Mouse (Mus musculus) stomach, embryonic 16.5 days (tissue): ENCODE data around the gene Srgap2. TPM values are rescaled to one million over a fixed set of nuclear protein-coding genes. Genes with fewer than 3 reads are reported as not detected.

ENCODE experiments used
- ATAC-seq: fragments of 200-750 bp; cut with Nextera tagmentation; 2 replicates; pipeline ENCODE4 v1.8.0; 2017; ENCODE audit warnings: moderate number of reproducible peaks, moderate TSS enrichment; ENCODE audit not compliant: insufficient read depth, low FRiP score
- H3K27ac ChIP-seq: fragments of 300-500 bp; sonication (generic); 2 replicates; pipeline ENCODE4 v1.5.1; 2014; ENCODE audit warnings: low read length
- H3K27me3 ChIP-seq: fragments of 300-500 bp; sonication (generic); 2 replicates; pipeline ENCODE4 v1.6.1; 2014; ENCODE audit warnings: low read length, control low read depth, mixed read lengths; ENCODE audit not compliant: control insufficient read depth, insufficient read depth
- H3K36me3 ChIP-seq: fragments of 300-500 bp; sonication (generic); 2 replicates; pipeline ENCODE4 v1.6.1; 2014; ENCODE audit warnings: low read length; ENCODE audit not compliant: control insufficient read depth, insufficient read depth
- H3K4me1 ChIP-seq: fragments of 300-500 bp; sonication (generic); 2 replicates; pipeline ENCODE4 v1.6.1; 2014; ENCODE audit warnings: low read length, control low read depth, mixed read lengths; ENCODE audit not compliant: control insufficient read depth, insufficient read depth
- H3K4me2 ChIP-seq: fragments of 300-500 bp; sonication (generic); 2 replicates; pipeline ENCODE4 v1.6.1; 2014; ENCODE audit warnings: low read depth, low read length, mixed read lengths
- H3K4me3 ChIP-seq: fragments of 300-500 bp; sonication (generic); replicated peaks from 2 replicates; pipeline ENCODE4 v1.5.1; 2014; ENCODE audit warnings: mild to moderate bottlenecking, low read length
- H3K9ac ChIP-seq: fragments of 300-500 bp; sonication (generic); 2 replicates; pipeline ENCODE4 v1.6.1; 2014; ENCODE audit warnings: low read length
- H3K9me3 ChIP-seq: fragments of 300-500 bp; sonication (generic); replicated peaks from 2 replicates; pipeline ENCODE4 v1.6.1; 2016; ENCODE audit warnings: low read length, control low read depth; ENCODE audit not compliant: control insufficient read depth
- WGBS: fragments of 180-500 bp; shearing (Covaris S2); extraction: QIAGEN DNeasy Blood & Tissue Kit; methylation state at CpG from one replicate; pipeline ENCODE4 v1.1.7; 2014; 5-methylcytosine and 5-hydroxymethylcytosine counted together
- polyA plus RNA-seq: library from polyadenylated mRNA; unstranded; fragments of >200 nt; fragmentation: Nextera tagmentation; extraction: Ambion mirVana; gene quantifications from 2 replicates; pipeline ENCODE4 v1.2.1, GENCODE M21; 2015

The Srgap2 gene
- polyA plus RNA-seq, 1 experiment from 2014 or later, result 14.2 TPM

DNA sequence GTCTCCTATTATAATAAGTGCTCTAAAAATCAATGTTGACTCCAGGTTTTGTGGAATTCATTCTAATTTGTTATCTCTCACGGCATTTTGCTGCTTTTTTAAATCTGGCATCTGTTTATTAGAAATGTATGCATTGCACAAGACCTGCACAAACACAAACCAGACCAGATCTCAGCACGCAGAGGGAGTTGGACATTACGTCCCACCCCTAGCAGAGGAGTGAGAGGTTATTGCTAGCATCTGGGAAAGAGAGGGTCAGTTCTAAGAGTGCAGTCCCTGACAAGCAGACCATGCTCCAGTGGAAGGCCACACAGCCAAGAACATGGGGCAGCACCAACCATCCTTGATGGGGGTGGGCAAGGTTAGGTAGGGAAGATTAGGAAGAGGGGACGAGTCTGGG is 242.5 kb downstream of the Srgap2 start:
- ATAC-seq, result no peak
- Histone ChIP-seq H3K9ac (no peak overlapping the region), H3K27ac (no peak overlapping the region), H3K27me3 (no peaks in the 10 kb centered on the region), H3K4me2 (no peak overlapping the region), H3K9me3 (no peaks in the 10 kb centered on the region), H3K36me3 (no peaks in the 10 kb centered on the region), H3K4me1 (0 out of 2 replicates have a peak, but pooled peaks cover 7% of the 10 kb centered on the region), H3K4me3 (no peak overlapping the region)
- WGBS, result 69% methylated on average over 4 of the region's 4 CpGs

DNA sequence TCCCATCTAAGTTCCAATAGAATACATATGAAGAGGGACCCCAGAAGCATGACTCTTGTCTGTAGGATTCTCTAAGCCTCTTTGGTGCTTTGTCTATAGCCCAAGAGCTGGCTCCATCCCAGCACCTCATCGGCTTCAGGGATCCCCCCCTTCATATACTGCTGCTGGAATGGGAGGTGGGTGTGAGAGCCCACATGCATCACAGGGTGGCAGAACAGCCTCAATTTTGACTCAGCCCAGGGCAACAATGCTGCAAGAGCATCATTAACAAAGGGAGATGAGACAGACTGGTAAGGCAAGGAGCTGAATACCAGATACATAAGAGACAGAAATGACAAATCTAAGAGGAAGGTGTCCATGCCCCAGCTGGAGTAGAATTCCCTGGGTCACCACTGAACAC is 243.0 kb downstream of the Srgap2 start:
- ATAC-seq, result no peak
- WGBS, result 81% methylated on average over 1 of the region's 1 CpGs
- H3K4me3 ChIP-seq, result no peak overlapping the region

DNA sequence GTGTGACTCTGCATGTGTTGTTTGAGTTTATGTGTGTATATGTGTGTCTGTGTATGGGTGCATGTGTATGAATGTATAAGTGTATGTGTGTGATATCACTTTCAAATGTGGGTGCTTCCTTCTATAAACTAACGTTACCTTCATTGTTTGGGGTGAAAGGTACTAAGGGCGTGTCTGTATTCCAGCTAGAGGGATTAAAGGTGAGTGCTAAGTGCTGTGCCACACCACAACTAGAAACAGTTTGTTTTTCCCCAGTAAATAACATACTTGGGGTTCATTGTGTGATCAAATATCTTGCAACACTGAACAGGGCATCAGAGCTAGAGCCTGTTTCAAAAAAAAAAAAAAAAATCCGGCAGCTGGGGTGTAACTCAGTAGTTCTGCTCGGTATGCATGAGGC is 245.4 kb downstream of the Srgap2 start:
- no peak for ATAC-seq
- H3K4me3 ChIP-seq, result no peak overlapping the region
- peaks cover 19% of the 10 kb centered on the region for H3K4me1 ChIP-seq
- H3K36me3 ChIP-seq, result no peaks in the 10 kb centered on the region
- H3K27ac ChIP-seq, result no peak overlapping the region
- H3K27me3 ChIP-seq, result no peaks in the 10 kb centered on the region
- no peak overlapping the region for H3K9ac ChIP-seq
- WGBS, result 40% methylated on average over 4 of the region's 4 CpGs
- H3K9me3 ChIP-seq, result no peaks in the 10 kb centered on the region
- no peak overlapping the region for H3K4me2 ChIP-seq

More for the DNA sequence above, 243.0 kb downstream of the Srgap2 start:
- Histone ChIP-seq H3K36me3 (no peaks in the 10 kb centered on the region), H3K27me3 (no peaks in the 10 kb centered on the region), H3K27ac (no peak overlapping the region), H3K4me1 (peaks cover 8% of the 10 kb centered on the region; the same call in 1 of the 2 replicates), H3K9me3 (no peaks in the 10 kb centered on the region), H3K9ac (no peak overlapping the region), H3K4me2 (no peak overlapping the region)

DNA sequence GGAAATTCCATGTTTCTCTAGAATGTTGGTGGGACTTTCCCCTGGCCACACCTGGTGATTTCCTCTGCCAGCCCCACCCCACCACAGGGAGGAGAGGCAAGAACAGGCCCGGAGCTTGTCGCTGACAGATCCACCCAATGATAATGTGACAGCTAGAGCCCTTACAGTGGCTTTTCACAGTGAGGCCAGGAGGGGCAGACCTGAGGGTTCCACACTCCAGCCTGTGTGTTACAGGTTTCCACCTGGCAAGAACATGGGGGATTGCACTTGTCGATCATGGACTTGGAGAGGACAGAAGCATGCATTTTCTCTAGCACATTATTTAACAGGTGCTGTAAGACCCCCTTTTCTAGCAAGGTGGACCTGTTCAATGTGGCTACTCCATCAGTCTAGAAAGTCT is 246.9 kb downstream of the Srgap2 start:
- Histone ChIP-seq H3K4me3 (no peak overlapping the region), H3K27me3 (no peaks in the 10 kb centered on the region), H3K27ac (no peak overlapping the region), H3K9me3 (no peaks in the 10 kb centered on the region), H3K36me3 (no peaks in the 10 kb centered on the region), H3K9ac (no peak overlapping the region), H3K4me1 (peaks cover 20% of the 10 kb centered on the region), H3K4me2 (no peak overlapping the region)
- peak; percentile 73 for ATAC-seq
- 47% methylated on average over 3 of the region's 3 CpGs for WGBS

DNA sequence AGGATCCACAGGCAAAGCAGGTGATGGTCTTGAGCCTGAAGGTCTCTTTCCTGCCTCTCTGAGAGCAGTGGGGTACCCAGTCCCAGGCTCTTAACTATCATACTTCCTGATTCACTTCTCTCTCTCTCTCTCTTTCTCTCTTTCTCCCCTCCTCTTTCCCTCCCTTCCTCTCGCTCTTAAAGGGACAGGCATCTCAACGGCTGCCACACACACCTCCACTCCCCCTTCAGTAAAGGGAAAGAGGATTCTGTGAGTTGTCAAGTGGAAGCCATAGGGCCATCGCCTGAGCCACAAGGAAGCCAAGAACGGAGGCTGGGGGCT is 247.7 kb downstream of the Srgap2 start, which contains the start of gene Ikbke:
TSS of gene Ikbke (minus strand) at position 151 of the 321 bp plus-strand sequence.
- Histone ChIP-seq H3K4me2 (peak within 1 kb of the TSS; percentile 74), H3K27me3 (no peaks in the 10 kb centered on the region), H3K4me3 (peak within 1 kb of the TSS; percentile 58), H3K27ac (peak within 1 kb of the TSS; percentile 78), H3K9me3 (no peaks in the 10 kb centered on the region), H3K4me1 (peaks cover 28% of the 10 kb centered on the region), H3K36me3 (no peaks in the 10 kb centered on the region), H3K9ac (peak within 1 kb of the TSS; percentile 78)
- 22% methylated on average over 4 of the region's 4 CpGs for WGBS
- ATAC-seq, result no peak; the same call in 1 of the 2 replicates

DNA sequence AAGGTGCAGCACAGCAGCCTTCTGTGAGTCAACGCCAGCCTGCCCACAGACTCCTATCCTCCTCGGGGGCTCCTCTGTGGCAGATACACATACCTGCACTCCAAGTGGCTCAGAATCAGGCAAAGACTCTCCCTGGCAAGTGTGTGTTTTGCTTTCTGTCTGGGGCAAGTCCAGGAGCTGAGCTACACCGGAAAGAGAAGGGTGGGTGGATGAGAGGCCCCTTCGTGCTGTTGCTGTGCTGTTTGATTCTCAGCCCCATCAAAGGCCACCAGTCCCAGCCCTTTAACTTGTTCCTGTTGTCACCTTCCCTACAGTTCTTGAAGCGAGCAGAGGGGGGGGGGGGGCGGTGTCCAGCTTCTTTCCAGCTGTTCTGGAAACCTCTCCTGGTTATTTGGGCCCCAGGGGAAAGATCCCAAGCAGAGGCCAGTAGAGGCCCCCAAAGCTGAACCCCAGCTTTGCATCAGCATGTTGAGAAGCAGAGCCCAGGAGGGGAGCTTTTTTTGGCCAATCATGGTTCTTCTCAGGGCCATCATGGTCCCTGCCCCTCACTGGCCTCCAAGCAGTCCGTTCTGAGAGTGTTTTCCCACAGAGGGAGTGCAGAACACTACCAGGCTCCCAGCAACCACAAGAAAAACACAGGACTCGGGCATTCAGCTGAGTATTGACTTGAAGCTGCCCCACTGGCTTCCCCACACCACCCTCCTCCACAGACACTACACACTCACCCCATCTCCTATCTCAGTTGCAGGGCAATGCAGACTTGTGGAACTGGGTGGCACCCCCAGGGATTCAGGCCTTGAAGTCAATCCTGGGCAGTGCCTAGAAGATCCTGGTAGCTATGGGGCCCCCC is 248.3 kb downstream of the Srgap2 start:
- no peaks in the 10 kb centered on the region for H3K27me3 ChIP-seq
- WGBS, result 28% methylated on average over 8 of the region's 8 CpGs
- H3K9ac ChIP-seq, result peak overlapping the region; percentile 78
- H3K9me3 ChIP-seq, result no peaks in the 10 kb centered on the region
- peak overlapping the region; percentile 74 for H3K4me2 ChIP-seq
- peak overlapping the region; percentile 78 for H3K27ac ChIP-seq
- no peak; the same call in 1 of the 2 replicates for ATAC-seq
- H3K4me1 ChIP-seq, result peaks cover 29% of the 10 kb centered on the region
- no peaks in the 10 kb centered on the region for H3K36me3 ChIP-seq
- H3K4me3 ChIP-seq, result peak overlapping the region; percentile 58

DNA sequence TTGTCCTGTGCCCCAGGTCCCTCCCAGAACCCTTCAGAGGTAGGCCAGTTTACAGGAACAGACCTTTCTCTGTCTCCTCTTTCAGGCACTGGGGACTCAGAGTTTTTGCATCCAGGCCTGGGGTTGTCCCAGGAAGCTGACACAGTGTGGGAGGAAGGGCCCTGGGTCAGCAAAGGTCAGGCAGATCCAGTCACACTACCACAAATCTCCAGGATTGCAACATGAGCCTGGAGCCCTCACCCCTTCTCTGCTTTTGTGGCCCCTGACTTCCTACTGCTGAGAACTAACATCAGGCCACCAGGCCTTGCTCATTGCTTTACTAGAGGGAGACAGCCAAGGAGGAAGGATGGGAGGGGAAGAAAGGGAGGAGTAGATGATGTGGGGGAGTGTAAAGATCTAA is 250.3 kb downstream of the Srgap2 start:
- H3K36me3 ChIP-seq, result no peaks in the 10 kb centered on the region
- no peak overlapping the region for H3K4me3 ChIP-seq
- no peaks in the 10 kb centered on the region for H3K27me3 ChIP-seq
- H3K27ac ChIP-seq, result no peak overlapping the region
- no peak overlapping the region for H3K4me2 ChIP-seq
- H3K4me1 ChIP-seq, result peaks cover 28% of the 10 kb centered on the region
- no peak for ATAC-seq
- H3K9me3 ChIP-seq, result no peaks in the 10 kb centered on the region
- H3K9ac ChIP-seq, result no peak overlapping the region

DNA sequence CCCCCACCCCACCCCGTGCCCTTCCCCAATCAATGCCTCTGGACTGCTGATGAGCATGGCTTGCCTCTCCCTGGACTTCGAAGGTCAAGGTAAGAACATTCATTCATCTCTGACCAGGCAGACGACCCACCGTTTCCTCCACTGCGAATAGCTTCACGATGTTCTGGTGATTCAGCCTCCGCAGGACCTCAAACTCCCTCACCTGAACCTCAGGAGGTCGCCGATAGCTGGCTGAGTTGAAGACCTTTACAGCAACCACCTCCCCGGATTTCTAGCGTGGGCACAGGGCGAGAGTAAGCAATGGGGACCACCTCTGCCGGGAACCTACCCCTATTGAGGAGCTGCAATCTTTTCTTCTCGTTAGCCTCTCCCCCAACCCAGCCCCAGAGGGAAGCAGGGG is 251.6 kb downstream of the Srgap2 start:
- Histone ChIP-seq H3K36me3 (no peaks in the 10 kb centered on the region), H3K4me1 (peaks cover 25% of the 10 kb centered on the region), H3K4me2 (no peak overlapping the region), H3K9me3 (no peaks in the 10 kb centered on the region), H3K9ac (no peak overlapping the region), H3K4me3 (no peak overlapping the region), H3K27ac (no peak overlapping the region), H3K27me3 (no peaks in the 10 kb centered on the region)
- no peak for ATAC-seq
- 60% methylated on average over 14 of the region's 14 CpGs for WGBS

DNA sequence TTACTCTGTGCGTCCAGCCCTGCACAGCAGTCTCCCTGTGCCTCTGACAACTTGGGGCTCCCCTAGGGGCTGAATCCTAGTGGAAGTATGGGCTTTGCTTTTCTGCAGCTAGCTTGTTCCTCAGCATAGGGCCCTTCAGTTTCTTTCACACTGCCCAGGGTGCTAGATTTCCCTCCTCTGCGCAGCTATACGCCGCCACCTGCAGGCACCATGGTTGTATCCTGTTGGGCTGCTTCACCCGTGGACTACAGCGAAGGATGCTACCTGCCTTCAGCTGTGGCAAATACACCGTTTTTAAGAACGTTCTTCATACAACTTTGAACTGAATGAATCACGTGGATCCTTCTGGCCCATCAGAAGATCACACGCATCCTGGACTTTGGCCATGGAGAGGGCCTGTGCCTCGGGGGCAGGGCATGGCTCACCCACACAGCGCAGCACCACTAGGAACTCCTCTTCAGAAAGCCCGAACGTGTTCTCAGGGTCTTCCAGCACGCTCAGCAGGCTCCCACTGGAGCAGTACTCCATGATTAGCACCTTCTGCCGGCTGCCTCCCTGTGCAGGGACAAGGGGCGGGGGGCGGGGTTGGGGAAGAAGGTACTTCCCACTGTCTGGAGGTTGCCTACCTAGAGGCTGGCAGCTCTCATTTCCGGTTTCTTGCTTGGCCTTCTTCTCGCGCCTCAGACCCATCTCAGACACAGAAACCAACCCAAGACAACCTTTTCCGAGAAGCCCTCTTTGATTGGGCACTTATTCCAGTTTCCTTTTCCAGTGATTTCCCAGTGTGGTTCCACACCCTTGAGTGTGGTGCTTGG is 252.2 kb downstream of the Srgap2 start:
- Histone ChIP-seq H3K4me2 (no peak overlapping the region), H3K27ac (no peak overlapping the region)
- ATAC-seq, result peak; percentile 26; the same call in 1 of the 2 replicates

More for the DNA sequence above, 252.2 kb downstream of the Srgap2 start:
- Histone ChIP-seq H3K27me3 (no peaks in the 10 kb centered on the region), H3K9ac (no peak overlapping the region), H3K4me1 (peaks cover 21% of the 10 kb centered on the region), H3K4me3 (no peak overlapping the region), H3K9me3 (no peaks in the 10 kb centered on the region), H3K36me3 (no peaks in the 10 kb centered on the region)
- 38% methylated on average over 22 of the region's 22 CpGs for WGBS
